Mouse (Mus musculus) MEL (cell line): ENCODE data around the gene Dpf2.

Experiments
- CHD1 ChIP-seq: IDR thresholded peaks from 2 replicates; pipeline ENCODE4 v1.6.1; 2012; ENCODE audit warnings: low read depth, mild to moderate bottlenecking, inconsistent platforms, low read length, improper control_type of control experiment
- CTCF ChIP-seq, 3 experiments: IDR thresholded peaks in 2 of 3; conservative IDR thresholded peaks in 1 of 3; 2 replicates each; pipeline ENCODE4 v1.5.1; 2011 to 2012; ENCODE audit warnings: low read length in 3 of 3, low read depth in 2 of 3, mild to moderate bottlenecking in 2 of 3, improper control_type of control experiment in 1 of 3, inconsistent platforms in 1 of 3, mixed read lengths in 1 of 3, moderate library complexity in 1 of 3; ENCODE audit not compliant: control insufficient read depth in 1 of 3, insufficient read depth in 1 of 3, poor library complexity in 1 of 3, severe bottlenecking in 1 of 3
- E2F4 ChIP-seq: IDR thresholded peaks from 2 replicates; pipeline ENCODE4 v1.6.1; 2011; ENCODE audit warnings: low read depth, low read length, improper control_type of control experiment, borderline replicate concordance
- ELF1 ChIP-seq: IDR thresholded peaks from 2 replicates; pipeline ENCODE4 v1.6.1; 2014; ENCODE audit warnings: low read depth, mild to moderate bottlenecking, inconsistent platforms, low read length, improper control_type of control experiment, moderate library complexity
- EP300 ChIP-seq, 2 experiments: IDR thresholded peaks; 2 replicates each; pipeline ENCODE4 v1.6.1; 2011; ENCODE audit warnings: improper control_type of control experiment in 2 of 2, low read length in 2 of 2, low read depth in 1 of 2, mild to moderate bottlenecking in 1 of 2
- ETS1 ChIP-seq: IDR thresholded peaks from 2 replicates; pipeline ENCODE4 v1.6.1; 2012; ENCODE audit warnings: low read depth, mild to moderate bottlenecking, inconsistent platforms, low read length, improper control_type of control experiment, moderate library complexity
- MAFK ChIP-seq: IDR thresholded peaks from 2 replicates; pipeline ENCODE4 v1.6.1; 2011; ENCODE audit warnings: low read depth, mild to moderate bottlenecking, low read length, improper control_type of control experiment, borderline replicate concordance
- POLR2A ChIP-seq, 2 experiments: IDR thresholded peaks; 2 replicates each; pipeline ENCODE4 v1.6.1; 2011 to 2012; ENCODE audit warnings: low read length in 2 of 2, mild to moderate bottlenecking in 2 of 2, control low read depth in 1 of 2, improper control_type of control experiment in 1 of 2, low read depth in 1 of 2, moderate library complexity in 1 of 2; ENCODE audit not compliant: control insufficient read depth in 1 of 2, insufficient read depth in 1 of 2, poor library complexity in 1 of 2
- POLR2AphosphoS5 ChIP-seq: IDR thresholded peaks from 2 replicates; pipeline ENCODE4 v1.6.1; 2012; ENCODE audit warnings: low read depth, borderline replicate concordance, mild to moderate bottlenecking, inconsistent platforms, low read length, moderate library complexity, mixed read lengths
- TCF12 ChIP-seq: IDR thresholded peaks from 2 replicates; pipeline ENCODE4 v1.6.1; 2014; ENCODE audit warnings: low read depth, mild to moderate bottlenecking, inconsistent platforms, low read length, improper control_type of control experiment, moderate library complexity
- USF1 ChIP-seq: IDR thresholded peaks from 2 replicates; pipeline ENCODE4 v1.6.1; 2014; ENCODE audit warnings: low read depth, mild to moderate bottlenecking, inconsistent platforms, low read length, improper control_type of control experiment, moderate library complexity
- ZNF384 ChIP-seq: IDR thresholded peaks from 2 replicates; pipeline ENCODE4 v1.6.1; 2012; ENCODE audit warnings: low read depth, mild to moderate bottlenecking, inconsistent platforms, low read length, improper control_type of control experiment

DNA sequence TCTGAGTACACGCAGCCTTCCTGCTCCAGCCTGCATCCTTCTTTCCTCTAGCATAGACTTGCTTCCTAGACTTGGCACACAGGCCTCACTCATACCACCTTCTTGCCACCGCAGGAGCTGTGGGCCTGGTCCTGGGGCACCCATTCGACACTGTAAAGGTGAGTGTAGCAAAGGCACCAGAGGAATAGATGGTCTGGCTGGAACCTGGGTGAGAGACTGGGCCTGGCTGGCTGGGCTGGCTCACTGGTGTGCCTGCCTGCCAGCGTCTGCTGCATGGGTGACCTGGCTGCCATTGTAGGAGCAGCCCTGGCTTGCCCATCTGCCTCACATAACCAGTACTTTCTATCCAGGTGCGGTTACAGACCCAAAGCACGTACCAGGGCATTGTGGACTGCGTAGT lies 33.1 kb downstream of the Dpf2 start:
- TF ChIP-seq POLR2A (IDR thresholded peaks at IDR 0.05; ENCODE audit: control insufficient read depth in 1 of 2, insufficient read depth in 1 of 2, low read depth in 1 of 2, low read length in 2 of 2, poor library complexity in 1 of 2) = no peak
- TF ChIP-seq CHD1 = no peak
- TF ChIP-seq EP300 (IDR thresholded peaks at IDR 0.05; ENCODE audit: low read depth in 1 of 2, low read length in 2 of 2) = no peak
- no peak for TF ChIP-seq TCF12
- no peak for TF ChIP-seq CTCF (IDR thresholded peaks at IDR 0.05 in 2 of 3, conservative IDR thresholded peaks at IDR 0.05 in 1 of 3; ENCODE audit: control insufficient read depth in 1 of 3, insufficient read depth in 1 of 3, low read depth in 2 of 3, low read length in 3 of 3, poor library complexity in 1 of 3, severe bottlenecking in 1 of 3)
- no peak for TF ChIP-seq USF1
- TF ChIP-seq E2F4 = no peak
- no peak for TF ChIP-seq MAFK
- TF ChIP-seq ELF1 = no peak
- no peak for TF ChIP-seq ZNF384
- TF ChIP-seq POLR2AphosphoS5 = no peak
- TF ChIP-seq ETS1 = no peak
